Mouse (Mus musculus) CH12.LX (cell line): Measurements from ENCODE around the gene Cnpy3.
"Not testable (repeated sequence)": the region's sequence is repeated elsewhere in the genome, so short reads cannot be mapped to it uniquely, and the experiment has no call there.

ENCODE experiments used
- BHLHE40 ChIP-seq: IDR thresholded peaks from 2 replicates; pipeline ENCODE4 v1.6.1; 2011; ENCODE audit warnings: mild to moderate bottlenecking, low read depth, low read length, improper control_type of control experiment
- CTCF ChIP-seq, 2 experiments: IDR thresholded peaks in 1 of 2; conservative IDR thresholded peaks in 1 of 2; 2 replicates each; pipeline ENCODE4 v1.5.1; 2011 to 2012; ENCODE audit warnings: low read depth in 2 of 2, low read length in 2 of 2, improper control_type of control experiment in 1 of 2, inconsistent platforms in 1 of 2, mild to moderate bottlenecking in 1 of 2, moderate library complexity in 1 of 2
- JUND ChIP-seq: conservative IDR thresholded peaks from 2 replicates; pipeline ENCODE4 v1.6.1; 2011; ENCODE audit warnings: low read depth, low read length, improper control_type of control experiment
- KAT2A ChIP-seq: IDR thresholded peaks from 2 replicates; pipeline ENCODE4 v1.6.1; 2012; ENCODE audit warnings: low read length, improper control_type of control experiment, inconsistent platforms; ENCODE audit not compliant: insufficient replicate concordance
- MYC ChIP-seq: IDR thresholded peaks from 2 replicates; pipeline ENCODE4 v1.6.1; 2011; ENCODE audit warnings: low read depth, mild to moderate bottlenecking, improper control_type of control experiment, low read length
- NELFE ChIP-seq: IDR thresholded peaks from 2 replicates; pipeline ENCODE4 v1.6.1; 2011; ENCODE audit warnings: low read depth, low read length, improper control_type of control experiment
- POLR2A ChIP-seq: IDR thresholded peaks from 2 replicates; pipeline ENCODE4 v1.6.1; 2011; ENCODE audit warnings: low read depth, mild to moderate bottlenecking, improper control_type of control experiment, low read length
- POLR2AphosphoS2 ChIP-seq: IDR thresholded peaks from 2 replicates; pipeline ENCODE4 v1.6.1; 2011; ENCODE audit warnings: low read depth, low read length, improper control_type of control experiment
- TCF12 ChIP-seq: IDR thresholded peaks from 2 replicates; pipeline ENCODE4 v1.6.1; 2014; ENCODE audit warnings: low read depth, mild to moderate bottlenecking, inconsistent platforms, low read length, improper control_type of control experiment
- UBTF ChIP-seq: IDR thresholded peaks from 2 replicates; pipeline ENCODE4 v1.6.1; 2012; ENCODE audit warnings: low read depth, mild to moderate bottlenecking, inconsistent platforms, low read length, improper control_type of control experiment, moderate library complexity
- ZC3H11A ChIP-seq: IDR thresholded peaks from 2 replicates; pipeline ENCODE4 v1.6.1; 2012; ENCODE audit warnings: low read depth, mild to moderate bottlenecking, inconsistent platforms, low read length, improper control_type of control experiment

DNA sequence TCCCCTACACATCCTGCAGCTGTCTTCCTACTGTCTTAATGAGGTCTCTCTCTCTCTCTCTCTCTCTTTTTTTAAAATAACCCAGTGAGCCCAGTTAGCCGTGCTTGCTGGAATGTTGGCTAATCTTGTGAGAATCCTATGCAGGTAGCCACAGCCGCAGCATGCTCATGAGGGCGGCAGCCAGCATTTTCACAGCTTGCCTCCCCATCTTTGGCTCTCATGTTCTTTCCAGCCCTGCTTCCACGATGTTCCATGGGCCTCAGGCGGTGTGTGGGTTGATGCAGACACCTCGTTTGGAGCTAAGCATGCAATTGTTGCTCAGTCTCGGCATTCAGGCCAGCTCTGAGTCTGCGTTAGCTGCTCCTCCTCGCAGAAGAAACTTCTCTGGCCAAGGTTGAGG, 12.9 kb upstream of the Cnpy3 start:
- not testable (repeated sequence) for TF ChIP-seq KAT2A; CTCF (conservative IDR thresholded peaks at IDR 0.05 in 1 of 2, IDR thresholded peaks at IDR 0.05 in 1 of 2; ENCODE audit: low read depth in 2 of 2, low read length in 2 of 2); POLR2AphosphoS2; POLR2A; NELFE; TCF12; ZC3H11A; BHLHE40; UBTF; JUND; MYC
